Mouse (Mus musculus): Measurements from ENCODE around the gene Tgfa. TPM values are rescaled to one million over a fixed set of nuclear protein-coding genes. Genes with fewer than 3 reads are reported as not detected.

Tgfa gene
- polyA plus RNA-seq, 1 experiment from 2014 or later: 19.1 TPM

- Histone ChIP-seq H3K4me3 (no peak overlapping the region), H3K9me3 (no peaks in the 10 kb centered on the region), H3K4me2 (no peak overlapping the region), H3K27ac (replicated peaks) (no peak overlapping the region), H3K36me3 (no peaks in the 10 kb centered on the region), H3K9ac (no peak overlapping the region), H3K4me1 (replicated peaks) (no peaks in the 10 kb centered on the region; the same call in 1 of the 2 replicates), H3K27me3 (no peaks in the 10 kb centered on the region)
- 44% methylated on average over 12 of the region's 12 CpGs for WGBS
- no peak for ATAC-seq (ENCODE audit: low FRiP score, low read depth)
Measured at GRCm38 (mm10) chr6:86211081-86211763, 16.2 kb downstream of the Tgfa start.

DNA sequence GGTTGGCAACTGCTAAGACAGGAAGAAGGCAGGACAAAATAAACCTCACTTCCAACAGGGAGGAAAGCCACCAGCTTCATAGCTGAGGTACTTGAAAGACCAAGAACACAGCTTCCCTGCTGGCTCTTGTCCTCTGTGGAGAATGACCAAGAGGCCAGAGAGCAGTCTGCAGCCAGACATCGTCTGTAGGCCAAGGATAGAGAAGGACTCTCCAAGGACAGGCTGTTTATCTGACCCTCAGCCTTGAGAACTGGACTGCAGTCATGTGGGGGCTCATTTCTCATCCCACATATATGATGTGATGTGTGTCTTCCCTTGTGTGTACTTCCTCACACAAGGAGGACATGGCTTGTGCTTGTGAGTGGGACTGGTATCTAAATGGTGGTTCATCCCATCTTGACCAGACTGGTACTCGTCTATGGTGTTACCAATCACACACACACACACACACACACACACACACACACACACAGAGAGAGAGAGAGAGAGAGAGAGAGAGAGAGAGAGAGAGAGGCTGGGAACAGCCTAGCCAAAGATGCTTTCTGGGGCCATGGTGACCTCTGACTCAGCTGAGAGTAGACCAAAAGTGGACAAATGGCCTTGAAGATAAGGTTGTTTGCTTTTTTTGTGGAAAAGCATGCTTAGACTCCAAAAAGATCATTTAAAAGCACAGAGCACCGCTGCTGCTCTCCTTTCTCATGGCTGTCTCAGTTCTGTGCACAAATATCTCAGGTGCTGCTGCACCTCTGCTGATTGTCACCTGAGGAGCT is 18.0 kb downstream of the Tgfa start:
- no peak overlapping the region for H3K27ac ChIP-seq (replicated peaks)
- no peak overlapping the region for H3K9ac ChIP-seq
- H3K4me2 ChIP-seq: no peak overlapping the region
- ATAC-seq (ENCODE audit: low FRiP score, low read depth): no peak
- WGBS: 83% methylated on average over 3 of the region's 3 CpGs
- no peaks in the 10 kb centered on the region for H3K36me3 ChIP-seq
- no peaks in the 10 kb centered on the region; the same call in 1 of the 2 replicates for H3K4me1 ChIP-seq (replicated peaks)
- H3K4me3 ChIP-seq: no peak overlapping the region
- H3K27me3 ChIP-seq: no peaks in the 10 kb centered on the region
- no peaks in the 10 kb centered on the region for H3K9me3 ChIP-seq

- Histone ChIP-seq H3K9ac (no peak overlapping the region), H3K36me3 (no peaks in the 10 kb centered on the region), H3K9me3 (no peaks in the 10 kb centered on the region), H3K27ac (replicated peaks) (no peak overlapping the region), H3K4me3 (no peak overlapping the region), H3K27me3 (no peaks in the 10 kb centered on the region), H3K4me1 (replicated peaks) (no peaks in the 10 kb centered on the region), H3K4me2 (no peak overlapping the region)
- WGBS: 93% methylated on average over 2 of the region's 2 CpGs
- no peak for ATAC-seq (ENCODE audit: low FRiP score, low read depth)
Measured at GRCm38 (mm10) chr6:86218066-86218465, 23.0 kb downstream of the Tgfa start.

- no peak for ATAC-seq (ENCODE audit: low FRiP score, low read depth)
- H3K27me3 ChIP-seq: no peaks in the 10 kb centered on the region
- no peak overlapping the region for H3K4me2 ChIP-seq
- H3K36me3 ChIP-seq: no peaks in the 10 kb centered on the region
- no peak overlapping the region for H3K9ac ChIP-seq
- H3K4me3 ChIP-seq: no peak overlapping the region
- H3K9me3 ChIP-seq: no peaks in the 10 kb centered on the region
- WGBS: 90% methylated on average over 4 of the region's 4 CpGs
- H3K4me1 ChIP-seq (replicated peaks): no peaks in the 10 kb centered on the region
- no peak overlapping the region for H3K27ac ChIP-seq (replicated peaks)
Measured at GRCm38 (mm10) chr6:86218739-86219138, 23.7 kb downstream of the Tgfa start.

DNA sequence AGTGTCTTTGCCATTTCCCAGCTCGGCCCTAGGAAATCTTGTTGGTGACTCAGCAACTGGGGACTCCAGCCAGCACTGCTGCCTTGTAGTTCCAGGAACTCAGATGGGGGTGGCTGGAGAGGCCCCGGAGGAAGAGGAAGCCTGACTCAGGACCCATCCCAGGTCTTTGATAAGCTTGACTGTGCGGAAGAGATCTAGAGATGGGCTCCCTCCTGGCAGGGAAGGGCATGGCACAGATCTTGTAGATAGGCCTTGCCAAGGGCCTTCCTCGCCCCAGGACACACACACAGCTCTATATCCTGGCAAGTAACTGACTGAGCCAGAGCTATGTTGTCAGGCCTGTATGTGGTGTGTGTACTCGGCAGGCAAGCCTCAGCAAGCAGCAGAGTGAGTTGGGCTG is 24.5 kb downstream of the Tgfa start:
- Histone ChIP-seq H3K36me3 (no peaks in the 10 kb centered on the region), H3K27me3 (no peaks in the 10 kb centered on the region), H3K4me3 (no peak overlapping the region), H3K27ac (replicated peaks) (no peak overlapping the region), H3K4me2 (no peak overlapping the region), H3K9me3 (no peaks in the 10 kb centered on the region), H3K9ac (no peak overlapping the region), H3K4me1 (replicated peaks) (no peaks in the 10 kb centered on the region)
- no peak for ATAC-seq (ENCODE audit: low FRiP score, low read depth)
- WGBS: 80% methylated on average over 5 of the region's 5 CpGs

DNA sequence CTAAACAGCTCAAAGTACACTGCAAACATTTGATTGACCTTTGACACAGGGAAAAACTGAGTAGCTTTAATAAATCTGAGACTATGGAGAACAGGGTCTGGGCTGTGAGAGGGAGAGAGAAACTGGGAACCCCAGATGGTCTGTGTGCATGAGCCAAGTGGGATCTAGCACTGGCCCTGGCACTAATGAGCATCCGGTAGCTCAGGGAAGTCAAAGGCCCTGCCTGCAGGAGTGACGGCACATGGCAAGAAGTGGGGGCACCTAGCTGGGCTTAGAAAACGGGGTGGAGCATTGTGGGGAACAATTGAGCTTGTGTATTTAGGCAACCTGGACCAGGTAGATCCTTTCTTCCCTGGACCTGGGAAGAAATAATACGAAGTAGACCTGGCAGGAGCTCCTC is 25.1 kb downstream of the Tgfa start:
- 79% methylated on average over 4 of the region's 4 CpGs for WGBS
- H3K27me3 ChIP-seq: no peaks in the 10 kb centered on the region

GRCm38 (mm10) chr6:86222381-86222780 is 27.4 kb downstream of the Tgfa start:
- no peaks in the 10 kb centered on the region for H3K36me3 ChIP-seq
- no peaks in the 10 kb centered on the region for H3K27me3 ChIP-seq
- H3K4me1 ChIP-seq (replicated peaks): no peaks in the 10 kb centered on the region
- H3K4me2 ChIP-seq: no peak overlapping the region
- H3K9ac ChIP-seq: no peak overlapping the region
- H3K4me3 ChIP-seq: no peak overlapping the region
- 35% methylated on average over 7 of the region's 7 CpGs for WGBS
- ATAC-seq (ENCODE audit: low FRiP score, low read depth): no peak
- H3K27ac ChIP-seq (replicated peaks): no peak overlapping the region
- no peaks in the 10 kb centered on the region for H3K9me3 ChIP-seq

More for the DNA sequence above, 25.1 kb downstream of the Tgfa start:
- H3K27ac ChIP-seq (replicated peaks): no peak overlapping the region
- no peak overlapping the region for H3K9ac ChIP-seq
- H3K4me1 ChIP-seq (replicated peaks): no peaks in the 10 kb centered on the region
- H3K9me3 ChIP-seq: no peaks in the 10 kb centered on the region
- no peak overlapping the region for H3K4me2 ChIP-seq
- H3K4me3 ChIP-seq: no peak overlapping the region
- no peaks in the 10 kb centered on the region for H3K36me3 ChIP-seq
- no peak for ATAC-seq (ENCODE audit: low FRiP score, low read depth)

DNA sequence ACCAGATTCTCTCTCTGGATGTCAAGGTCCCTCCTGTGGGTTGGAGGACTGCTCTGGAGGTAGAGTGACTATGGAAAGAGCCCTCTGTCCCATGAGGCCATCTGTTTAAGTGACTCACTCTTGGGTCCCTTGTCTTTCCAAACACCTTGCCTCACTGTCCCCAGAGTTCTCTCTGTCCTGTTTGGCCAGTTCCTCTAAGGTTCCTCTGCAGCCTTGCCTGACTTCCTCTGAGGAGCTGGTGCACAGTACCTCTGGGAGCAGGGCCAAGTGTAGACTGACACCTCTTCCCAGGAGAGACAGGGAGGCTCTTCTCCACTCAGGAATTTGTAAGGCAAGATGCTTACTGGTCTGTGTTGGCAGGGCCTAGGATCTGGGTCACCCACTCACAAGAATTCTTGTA is 30.6 kb downstream of the Tgfa start:
- H3K36me3 ChIP-seq: no peaks in the 10 kb centered on the region
- no peak overlapping the region for H3K4me3 ChIP-seq
- H3K4me1 ChIP-seq (replicated peaks): no peaks in the 10 kb centered on the region
- H3K4me2 ChIP-seq: no peak overlapping the region
- no peaks in the 10 kb centered on the region for H3K9me3 ChIP-seq
- H3K9ac ChIP-seq: no peak overlapping the region
- H3K27me3 ChIP-seq: no peaks in the 10 kb centered on the region
- no peak for ATAC-seq (ENCODE audit: low FRiP score, low read depth)
- H3K27ac ChIP-seq (replicated peaks): no peak overlapping the region

- no peaks in the 10 kb centered on the region for H3K4me1 ChIP-seq (replicated peaks)
- H3K4me3 ChIP-seq: no peak overlapping the region
- no peak overlapping the region for H3K4me2 ChIP-seq
- no peak overlapping the region for H3K9ac ChIP-seq
- H3K36me3 ChIP-seq: no peaks in the 10 kb centered on the region
- no peaks in the 10 kb centered on the region for H3K9me3 ChIP-seq
- H3K27ac ChIP-seq (replicated peaks): no peak overlapping the region
- no peaks in the 10 kb centered on the region for H3K27me3 ChIP-seq
- ATAC-seq (ENCODE audit: low FRiP score, low read depth): no peak
- WGBS: 92% methylated on average over 5 of the region's 5 CpGs
Measured at GRCm38 (mm10) chr6:86232367-86232766, 37.3 kb downstream of the Tgfa start.

- no peaks in the 10 kb centered on the region for H3K4me1 ChIP-seq (replicated peaks)
- H3K36me3 ChIP-seq: no peaks in the 10 kb centered on the region
- H3K9ac ChIP-seq: no peak overlapping the region
- H3K4me2 ChIP-seq: no peak overlapping the region
- H3K27me3 ChIP-seq: no peaks in the 10 kb centered on the region
- H3K27ac ChIP-seq (replicated peaks): no peak overlapping the region
- no peaks in the 10 kb centered on the region for H3K9me3 ChIP-seq
- no peak overlapping the region for H3K4me3 ChIP-seq
- no peak for ATAC-seq (ENCODE audit: low FRiP score, low read depth)
- 41% methylated on average over 13 of the region's 13 CpGs for WGBS
Measured at GRCm38 (mm10) chr6:86233512-86234430, 38.7 kb downstream of the Tgfa start.

GRCm38 (mm10) chr6:86244866-86245265 is 49.8 kb downstream of the Tgfa start:
- H3K4me2 ChIP-seq: no peak overlapping the region
- no peaks in the 10 kb centered on the region for H3K36me3 ChIP-seq
- H3K4me3 ChIP-seq: no peak overlapping the region
- H3K9ac ChIP-seq: no peak overlapping the region
- H3K27ac ChIP-seq (replicated peaks): no peak overlapping the region
- H3K27me3 ChIP-seq: no peaks in the 10 kb centered on the region
- H3K4me1 ChIP-seq (replicated peaks): peaks cover 5% of the 10 kb centered on the region; the same call in 1 of the 2 replicates
- no peak for ATAC-seq (ENCODE audit: low FRiP score, low read depth)
- H3K9me3 ChIP-seq: no peaks in the 10 kb centered on the region
- WGBS: 10% methylated on average over 3 of the region's 3 CpGs

DNA sequence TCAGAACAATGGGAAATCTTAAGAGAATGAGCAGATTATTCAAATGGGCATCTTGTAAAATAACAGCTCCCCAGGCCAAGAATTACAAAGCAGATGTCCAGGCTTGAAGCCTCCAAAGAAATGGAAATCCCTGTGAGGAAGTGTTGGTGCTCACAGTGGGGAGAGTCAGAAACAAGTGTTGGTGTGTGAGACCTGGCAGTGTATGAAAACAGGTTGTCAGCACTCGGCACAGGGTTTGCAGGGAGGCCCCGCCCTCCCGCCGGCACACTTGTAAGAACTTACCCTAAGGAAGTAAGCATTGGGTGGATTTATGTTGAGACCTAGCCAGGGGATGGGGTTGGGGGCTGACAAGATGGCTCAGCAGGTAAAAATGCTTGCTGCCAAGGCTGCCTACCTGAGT is 50.9 kb downstream of the Tgfa start:
- H3K9ac ChIP-seq: no peak overlapping the region
- no peaks in the 10 kb centered on the region for H3K36me3 ChIP-seq
- H3K4me3 ChIP-seq: no peak overlapping the region
- 52% methylated on average over 4 of the region's 4 CpGs for WGBS
- ATAC-seq (ENCODE audit: low FRiP score, low read depth): no peak
- no peaks in the 10 kb centered on the region for H3K27me3 ChIP-seq
- peaks cover 5% of the 10 kb centered on the region; the same call in 1 of the 2 replicates for H3K4me1 ChIP-seq (replicated peaks)
- no peaks in the 10 kb centered on the region for H3K9me3 ChIP-seq
- no peak overlapping the region for H3K27ac ChIP-seq (replicated peaks)
- H3K4me2 ChIP-seq: no peak overlapping the region
